Mouse (Mus musculus) CH12.LX (cell line): ENCODE data around the gene Itgb4. TPM values are rescaled to one million over a fixed set of nuclear protein-coding genes. Genes with fewer than 3 reads are reported as not detected.

Source experiments
- DNase-seq: peaks from one replicate; pipeline ENCODE4 v3.0.0-alpha.2; 2013; ENCODE audit errors: extremely low read depth
- H3K27ac ChIP-seq: 2 replicates; pipeline ENCODE4 v1.5.1; 2012; ENCODE audit warnings: low read depth, mild to moderate bottlenecking, control low read depth, moderate library complexity; ENCODE audit not compliant: insufficient read depth
- H3K27me3 ChIP-seq: replicated peaks from 2 replicates; pipeline ENCODE3; 2012; ENCODE audit warnings: inconsistent platforms
- H3K36me3 ChIP-seq, 2 experiments: replicated peaks in 1 of 2; 2 replicates each; pipeline versions ENCODE3 to v1.6.1; 2012; ENCODE audit warnings: inconsistent platforms in 1 of 2, low read length in 1 of 2, mild to moderate bottlenecking in 1 of 2, mixed read lengths in 1 of 2, moderate library complexity in 1 of 2; ENCODE audit not compliant: control insufficient read depth in 1 of 2, insufficient read depth in 1 of 2
- H3K4me1 ChIP-seq, 2 experiments: 2 replicates each; pipeline ENCODE4 v1.6.1; 2012; ENCODE audit warnings: inconsistent platforms in 1 of 2, moderate library complexity in 1 of 2; ENCODE audit not compliant: insufficient read depth in 2 of 2, control insufficient read depth in 1 of 2
- H3K4me2 ChIP-seq: 2 replicates; pipeline ENCODE4 v1.6.1; 2012; ENCODE audit warnings: low read depth, mild to moderate bottlenecking, control low read depth; ENCODE audit not compliant: poor library complexity, insufficient read depth, severe bottlenecking
- H3K4me3 ChIP-seq, 3 experiments: fragments of 150-350 bp in 1 of 3; sonication (generic) in 1 of 3; replicated peaks in 1 of 3; 2 replicates each; pipeline versions ENCODE3 to v1.5.1; 2011 to 2012; ENCODE audit warnings: low read depth in 2 of 3, low read length in 2 of 3, mild to moderate bottlenecking in 2 of 3, moderate library complexity in 2 of 3, control low read depth in 1 of 3, improper control_type of control experiment in 1 of 3, inconsistent platforms in 1 of 3, mixed read lengths in 1 of 3; ENCODE audit not compliant: poor library complexity in 1 of 3
- H3K79me2 ChIP-seq: replicated peaks from 2 replicates; pipeline ENCODE4 v1.6.1; 2012; ENCODE audit warnings: mild to moderate bottlenecking, moderate library complexity; ENCODE audit not compliant: control insufficient read depth, poor library complexity, insufficient read depth, severe bottlenecking; ENCODE audit errors: extremely low read depth
- H3K9ac ChIP-seq: 2 replicates; pipeline ENCODE4 v1.6.1; 2012; ENCODE audit warnings: low read depth, mild to moderate bottlenecking, control low read depth, moderate library complexity; ENCODE audit not compliant: insufficient read depth
- H3K9me3 ChIP-seq: replicated peaks from 2 replicates; pipeline ENCODE3; 2012; ENCODE audit warnings: low read length, inconsistent platforms, mixed read lengths
- CTCF ChIP-seq, 2 experiments: IDR thresholded peaks in 1 of 2; conservative IDR thresholded peaks in 1 of 2; 2 replicates each; pipeline ENCODE4 v1.5.1; 2011 to 2012; ENCODE audit warnings: low read depth in 2 of 2, low read length in 2 of 2, improper control_type of control experiment in 1 of 2, inconsistent platforms in 1 of 2, mild to moderate bottlenecking in 1 of 2, moderate library complexity in 1 of 2
- E2F4 ChIP-seq: IDR thresholded peaks from 2 replicates; pipeline ENCODE4 v1.6.1; 2011; ENCODE audit warnings: low read depth, low read length, improper control_type of control experiment; ENCODE audit not compliant: insufficient replicate concordance
- HCFC1 ChIP-seq: IDR thresholded peaks from 2 replicates; pipeline ENCODE4 v1.6.1; 2012; ENCODE audit warnings: low read depth, mild to moderate bottlenecking, inconsistent platforms, low read length, improper control_type of control experiment
- IRF4 ChIP-seq: IDR thresholded peaks from 2 replicates; pipeline ENCODE4 v1.6.1; 2014; ENCODE audit warnings: low read depth, mild to moderate bottlenecking, inconsistent platforms, low read length, improper control_type of control experiment
- KAT2A ChIP-seq: IDR thresholded peaks from 2 replicates; pipeline ENCODE4 v1.6.1; 2012; ENCODE audit warnings: low read length, improper control_type of control experiment, inconsistent platforms; ENCODE audit not compliant: insufficient replicate concordance
- MEF2A ChIP-seq: IDR thresholded peaks from 2 replicates; pipeline ENCODE4 v1.6.1; 2014; ENCODE audit warnings: low read depth, mild to moderate bottlenecking, inconsistent platforms, low read length, improper control_type of control experiment, borderline replicate concordance
- MXI1 ChIP-seq: IDR thresholded peaks from 2 replicates; pipeline ENCODE4 v1.6.1; 2011; ENCODE audit warnings: mild to moderate bottlenecking, low read depth, low read length, improper control_type of control experiment
- NRF1 ChIP-seq: IDR thresholded peaks from 2 replicates; pipeline ENCODE4 v1.6.1; 2014; ENCODE audit warnings: low read depth, mild to moderate bottlenecking, inconsistent platforms, low read length, improper control_type of control experiment, moderate library complexity
- ZKSCAN1 ChIP-seq: IDR thresholded peaks from 2 replicates; pipeline ENCODE4 v1.6.1; 2012; ENCODE audit warnings: low read depth, inconsistent platforms, low read length, improper control_type of control experiment, borderline replicate concordance
- ZMIZ1 ChIP-seq: IDR thresholded peaks from 2 replicates; pipeline ENCODE4 v1.6.1; 2012; ENCODE audit warnings: low read depth, mild to moderate bottlenecking, inconsistent platforms, low read length, improper control_type of control experiment
- dilution Hi-C: fragments of 300-500 bp; cut with MboI; formaldehyde crosslinking; loops from 2 replicates; pipeline ENCODE4 v1.14.3; 2020; ENCODE audit warnings: low sequenced_read_pairs; ENCODE audit not compliant: extremely low pct_unique_long_range_greater_than_20kb, extremely low pct_ligation_motif_present
- in situ Hi-C: fragments of 300-500 bp; cut with MboI; formaldehyde crosslinking; loops from 3 replicates; pipeline ENCODE4 v1.14.3; 2019; ENCODE audit warnings: low sequenced_read_pairs, low pct_ligation_motif_present, low pct_unique_long_range_greater_than_20kb, mixed read lengths
- polyA plus RNA-seq: library from polyadenylated mRNA; unstranded; fragments of >175 nt; gene quantifications from 2 replicates; pipeline ENCODE4 v1.2.1, GENCODE M21; 2012; ENCODE audit warnings: low read depth; ENCODE audit not compliant: insufficient read length
- total RNA-seq, 2 experiments: library from RNA; depleted of rRNA; stranded (reverse); fragments of 300-350 nt in 1 of 2; fragments of >200 nt in 1 of 2; gene quantifications; 2 replicates each; pipeline ENCODE4 v1.2.3; 2012 to 2014

The Itgb4 gene
- total and polyA plus RNA-seq, 3 experiments: 0.42 to 6.3 (median 0.59) TPM

DNA sequence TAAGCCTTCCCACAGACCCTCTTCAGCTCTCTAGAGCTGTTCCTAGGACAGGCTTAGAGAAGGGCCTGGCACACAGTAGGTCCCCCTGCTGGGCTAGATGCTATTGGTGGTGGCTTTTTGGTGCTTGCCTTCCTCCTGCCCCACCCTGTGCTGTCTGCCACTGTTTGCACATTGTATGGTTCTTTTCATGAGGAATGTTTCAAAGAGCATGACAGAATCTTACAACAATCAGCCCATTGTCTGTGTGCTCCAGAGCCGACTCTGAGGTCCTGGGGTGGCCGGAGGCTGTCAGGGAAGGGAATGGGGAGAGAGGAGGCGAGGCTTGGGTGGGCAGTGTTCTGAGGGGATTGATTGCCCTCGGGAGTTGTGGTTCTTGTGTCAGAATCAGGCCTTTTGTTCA, 18.1 kb upstream of the Itgb4 start:
- peaks cover 74 to 90% of the 10 kb centered on the region in 2 experiments for H3K36me3 ChIP-seq
- TF ChIP-seq NRF1 (no peak), ZKSCAN1 (peak; percentile 26; the same call in 1 of the 2 replicates), MEF2A (no peak), CTCF (conservative IDR thresholded peaks at IDR 0.05 in 1 of 2, IDR thresholded peaks at IDR 0.05 in 1 of 2; ENCODE audit: low read depth in 2 of 2, low read length in 2 of 2) (no peak)
- no peak overlapping the region for H3K4me3 ChIP-seq
- no peaks in the 10 kb centered on the region for H3K9me3 ChIP-seq
- dilution Hi-C loops (no loop called here), in situ Hi-C loops (no loop called here)
- no peaks in the 10 kb centered on the region for H3K79me2 ChIP-seq
- DNase-seq: no peak
- H3K9ac ChIP-seq: no peak overlapping the region
- no peaks in the 10 kb centered on the region for H3K27me3 ChIP-seq
- H3K4me2 ChIP-seq: no peak overlapping the region
- H3K27ac ChIP-seq: no peak overlapping the region
- H3K4me1 ChIP-seq: peaks cover 0 to 6% of the 10 kb centered on the region in 2 experiments; a peak in 2 of 4 replicates

DNA sequence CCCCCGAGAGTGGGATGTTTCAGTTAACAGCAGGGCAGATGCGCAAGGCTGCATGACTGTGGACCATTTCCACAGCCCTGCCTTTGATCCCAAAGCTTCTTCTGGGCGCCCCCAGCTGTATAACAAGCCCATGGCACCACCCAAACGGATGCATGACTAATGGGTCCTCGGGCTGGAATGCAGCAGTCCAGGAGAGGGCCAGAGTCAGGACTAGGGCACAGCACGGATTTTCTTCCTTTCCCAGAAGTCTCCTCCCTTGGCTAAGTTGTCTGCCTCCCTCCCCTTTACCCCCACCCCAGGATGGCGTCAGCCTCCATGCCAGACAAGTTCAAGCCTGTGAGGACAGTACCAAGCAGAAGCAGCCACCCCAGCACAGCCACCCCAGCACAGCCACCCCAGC, 16.5 kb upstream of the Itgb4 start:
- no peak for DNase-seq
- H3K9me3 ChIP-seq: no peaks in the 10 kb centered on the region
- dilution Hi-C loops: no loop called here
- in situ Hi-C loops: no loop called here
- H3K79me2 ChIP-seq: no peaks in the 10 kb centered on the region
- no peaks in the 10 kb centered on the region for H3K27me3 ChIP-seq
- H3K4me2 ChIP-seq: no peak overlapping the region
- peaks cover 0 to 6% of the 10 kb centered on the region in 2 experiments; a peak in 2 of 4 replicates for H3K4me1 ChIP-seq
- H3K9ac ChIP-seq: no peak overlapping the region
- H3K4me3 ChIP-seq: no peak overlapping the region
- TF ChIP-seq IRF4 (no peak), KAT2A (no peak), E2F4 (no peak), NRF1 (no peak), HCFC1 (no peak), MXI1 (no peak)
- H3K36me3 ChIP-seq: peaks cover 75 to 90% of the 10 kb centered on the region in 2 experiments
- no peak overlapping the region for H3K27ac ChIP-seq

DNA sequence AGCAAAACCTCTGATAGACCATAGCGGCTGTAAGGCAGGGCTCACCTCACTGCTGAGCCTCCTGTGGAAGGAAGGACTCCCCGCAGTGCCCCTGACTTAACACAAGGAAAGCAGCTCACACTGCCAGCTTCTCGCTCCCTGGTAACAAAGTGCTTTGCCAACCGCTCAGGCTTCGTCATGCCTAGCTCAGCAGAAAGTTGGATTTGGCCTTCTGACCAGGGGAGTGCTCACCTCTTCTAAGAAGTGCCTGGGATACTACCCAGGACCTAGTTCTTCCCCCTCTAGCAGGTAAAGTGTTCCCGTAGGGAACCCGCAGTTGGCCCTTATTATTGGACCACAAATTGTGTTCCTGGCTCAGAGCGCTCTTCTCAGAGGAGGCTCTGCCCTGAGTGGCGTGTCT, 15.5 kb upstream of the Itgb4 start:
- H3K36me3 ChIP-seq: peaks cover 77 to 91% of the 10 kb centered on the region in 2 experiments
- peaks cover 0 to 6% of the 10 kb centered on the region in 2 experiments; a peak in 2 of 4 replicates for H3K4me1 ChIP-seq
- no peak overlapping the region for H3K4me2 ChIP-seq
- in situ Hi-C loops: no loop called here
- TF ChIP-seq ZMIZ1: no peak
- H3K9me3 ChIP-seq: no peaks in the 10 kb centered on the region
- no peaks in the 10 kb centered on the region for H3K79me2 ChIP-seq
- H3K4me3 ChIP-seq: no peak overlapping the region
- dilution Hi-C loops: no loop called here
- no peaks in the 10 kb centered on the region for H3K27me3 ChIP-seq
- no peak for DNase-seq
- no peak overlapping the region for H3K9ac ChIP-seq
- H3K27ac ChIP-seq: no peak overlapping the region
